Mouse (Mus musculus) neural tube, embryonic 13.5 days (tissue): Measurements from ENCODE around the gene Sox6. TPM values are rescaled to one million over a fixed set of nuclear protein-coding genes. Genes with fewer than 3 reads are reported as not detected.

Experiments used
- ATAC-seq: fragments of 200-750 bp; cut with Nextera tagmentation; 2 replicates; pipeline ENCODE4 v1.8.0; 2017; ENCODE audit warnings: low read depth, mild to moderate bottlenecking, moderate TSS enrichment, moderate library complexity
- H3K27ac ChIP-seq: fragments of 300-500 bp; sonication (generic); replicated peaks from 2 replicates; pipeline ENCODE4 v1.5.1; 2015; ENCODE audit warnings: moderate library complexity, mild to moderate bottlenecking, inconsistent platforms
- H3K27me3 ChIP-seq: fragments of 300-500 bp; sonication (generic); 2 replicates; pipeline ENCODE4 v1.6.1; 2015; ENCODE audit warnings: mild to moderate bottlenecking, inconsistent platforms
- H3K36me3 ChIP-seq: fragments of 300-500 bp; sonication (generic); 2 replicates; pipeline ENCODE4 v1.6.1; 2015; ENCODE audit warnings: mild to moderate bottlenecking, inconsistent platforms
- H3K4me1 ChIP-seq: fragments of 300-500 bp; sonication (generic); replicated peaks from 2 replicates; pipeline ENCODE4 v1.6.1; 2015; ENCODE audit warnings: inconsistent platforms
- H3K4me2 ChIP-seq: fragments of 300-500 bp; sonication (generic); 2 replicates; pipeline ENCODE4 v1.6.1; 2015; ENCODE audit warnings: inconsistent platforms, mild to moderate bottlenecking, moderate library complexity
- H3K4me3 ChIP-seq: fragments of 300-500 bp; sonication (generic); 2 replicates; pipeline ENCODE4 v1.5.1; 2015; ENCODE audit warnings: mild to moderate bottlenecking, inconsistent platforms
- H3K9ac ChIP-seq: fragments of 300-500 bp; sonication (generic); 2 replicates; pipeline ENCODE4 v1.6.1; 2015; ENCODE audit warnings: moderate library complexity, mild to moderate bottlenecking, inconsistent platforms
- H3K9me3 ChIP-seq: fragments of 300-500 bp; sonication (generic); 2 replicates; pipeline ENCODE4 v1.6.1; 2016; ENCODE audit warnings: inconsistent platforms
- WGBS: fragments of 180-500 bp; shearing (Covaris S2); methylation state at CpG from one replicate; pipeline ENCODE4 v1.1.7; 2015; 5-methylcytosine and 5-hydroxymethylcytosine counted together
- polyA plus RNA-seq: library from polyadenylated mRNA; unstranded; fragments of >200 nt; fragmentation: Nextera tagmentation; extraction: Ambion mirVana; gene quantifications from 2 replicates; pipeline ENCODE4 v1.2.1, GENCODE M21; 2015

Sox6 gene
- polyA plus RNA-seq, 1 experiment from 2014 or later = 46.1 TPM

GRCm38 (mm10) chr7:115872903-115873302 is 165.7 kb downstream of the Sox6 start:
- H3K27ac ChIP-seq = no peak overlapping the region
- no peaks in the 10 kb centered on the region for H3K27me3 ChIP-seq
- WGBS = 96% methylated on average over 2 of the region's 2 CpGs
- ATAC-seq = no peak
- no peaks in the 10 kb centered on the region for H3K9me3 ChIP-seq
- no peak overlapping the region for H3K4me2 ChIP-seq
- no peak overlapping the region for H3K4me3 ChIP-seq
- H3K36me3 ChIP-seq = no peaks in the 10 kb centered on the region
- H3K4me1 ChIP-seq = peaks cover 8% of the 10 kb centered on the region
- no peak overlapping the region for H3K9ac ChIP-seq

GRCm38 (mm10) chr7:115868504-115868903 is 170.1 kb downstream of the Sox6 start:
- WGBS = 70% methylated on average over 2 of the region's 2 CpGs
- Histone ChIP-seq H3K9ac (no peak overlapping the region), H3K27me3 (0 out of 2 replicates have a peak, but pooled peaks cover 4% of the 10 kb centered on the region), H3K27ac (no peak overlapping the region), H3K9me3 (no peaks in the 10 kb centered on the region), H3K4me2 (no peak overlapping the region), H3K36me3 (no peaks in the 10 kb centered on the region), H3K4me1 (peaks cover 35% of the 10 kb centered on the region), H3K4me3 (no peak overlapping the region)
- no peak for ATAC-seq

- Histone ChIP-seq H3K4me2 (0 out of 2 replicates have a peak overlapping the region, but pooled peaks have one; percentile 22), H3K36me3 (no peaks in the 10 kb centered on the region), H3K9me3 (no peaks in the 10 kb centered on the region), H3K9ac (no peak overlapping the region), H3K4me1 (peaks cover 35% of the 10 kb centered on the region), H3K27ac (no peak overlapping the region), H3K4me3 (no peak overlapping the region), H3K27me3 (0 out of 2 replicates have a peak, but pooled peaks cover 4% of the 10 kb centered on the region)
- WGBS = 20% methylated on average over 10 of the region's 10 CpGs
- ATAC-seq = no peak
Observed at GRCm38 (mm10) chr7:115867518-115868270, 170.9 kb downstream of the Sox6 start.

GRCm38 (mm10) chr7:115866698-115867500 is 171.7 kb downstream of the Sox6 start:
- Histone ChIP-seq H3K4me3 (no peak overlapping the region), H3K4me1 (peaks cover 35% of the 10 kb centered on the region), H3K9me3 (no peaks in the 10 kb centered on the region), H3K36me3 (no peaks in the 10 kb centered on the region), H3K4me2 (0 out of 2 replicates have a peak overlapping the region, but pooled peaks have one; percentile 22), H3K27me3 (0 out of 2 replicates have a peak, but pooled peaks cover 4% of the 10 kb centered on the region), H3K9ac (0 out of 2 replicates have a peak overlapping the region, but pooled peaks have one; percentile 22), H3K27ac (no peak overlapping the region)
- 13% methylated on average over 9 of the region's 9 CpGs for WGBS
- 0 out of 2 replicates have a peak, but pooled peaks have one; percentile 43 for ATAC-seq

- Histone ChIP-seq H3K27ac (no peak overlapping the region), H3K9me3 (no peaks in the 10 kb centered on the region), H3K36me3 (no peaks in the 10 kb centered on the region), H3K27me3 (0 out of 2 replicates have a peak, but pooled peaks cover 4% of the 10 kb centered on the region), H3K9ac (no peak overlapping the region), H3K4me1 (peaks cover 35% of the 10 kb centered on the region), H3K4me3 (no peak overlapping the region), H3K4me2 (no peak overlapping the region)
- 8% methylated on average over 9 of the region's 9 CpGs for WGBS
- 0 out of 2 replicates have a peak, but pooled peaks have one; percentile 15 for ATAC-seq
Observed at GRCm38 (mm10) chr7:115865979-115866697, 172.5 kb downstream of the Sox6 start.

- peaks cover 35% of the 10 kb centered on the region for H3K4me1 ChIP-seq
- H3K4me3 ChIP-seq = no peak overlapping the region
- no peak overlapping the region for H3K27ac ChIP-seq
- WGBS = 34% methylated on average over 6 of the region's 6 CpGs
- H3K9ac ChIP-seq = no peak overlapping the region
- H3K36me3 ChIP-seq = no peaks in the 10 kb centered on the region
- no peak for ATAC-seq
- no peaks in the 10 kb centered on the region for H3K9me3 ChIP-seq
- H3K27me3 ChIP-seq = 0 out of 2 replicates have a peak, but pooled peaks cover 4% of the 10 kb centered on the region
- H3K4me2 ChIP-seq = no peak overlapping the region
Observed at GRCm38 (mm10) chr7:115865231-115865630, 173.4 kb downstream of the Sox6 start.

GRCm38 (mm10) chr7:115864411-115864810 is 174.2 kb downstream of the Sox6 start:
- H3K27ac ChIP-seq = no peak overlapping the region
- H3K4me1 ChIP-seq = peaks cover 35% of the 10 kb centered on the region
- WGBS = 39% methylated on average over 2 of the region's 2 CpGs

GRCm38 (mm10) chr7:115859691-115860401 is 178.8 kb downstream of the Sox6 start:
- no peak for ATAC-seq
- no peak overlapping the region for H3K9ac ChIP-seq
- H3K36me3 ChIP-seq = no peaks in the 10 kb centered on the region
- no peak overlapping the region for H3K27ac ChIP-seq
- no peaks in the 10 kb centered on the region for H3K27me3 ChIP-seq
- no peak overlapping the region for H3K4me2 ChIP-seq
- no peak overlapping the region for H3K4me3 ChIP-seq
- no peaks in the 10 kb centered on the region for H3K9me3 ChIP-seq
- H3K4me1 ChIP-seq = no peaks in the 10 kb centered on the region
- 54% methylated on average over 9 of the region's 9 CpGs for WGBS

More at GRCm38 (mm10) chr7:115864411-115864810, 174.2 kb downstream of the Sox6 start:
- Histone ChIP-seq H3K36me3 (no peaks in the 10 kb centered on the region), H3K4me2 (no peak overlapping the region), H3K9ac (no peak overlapping the region), H3K27me3 (0 out of 2 replicates have a peak, but pooled peaks cover 4% of the 10 kb centered on the region), H3K4me3 (no peak overlapping the region), H3K9me3 (no peaks in the 10 kb centered on the region)
- no peak for ATAC-seq

GRCm38 (mm10) chr7:115851131-115851530 is 187.5 kb downstream of the Sox6 start:
- WGBS = 94% methylated on average over 4 of the region's 4 CpGs
- ATAC-seq = no peak
- Histone ChIP-seq H3K27ac (no peak overlapping the region), H3K9me3 (no peaks in the 10 kb centered on the region), H3K36me3 (no peaks in the 10 kb centered on the region), H3K27me3 (no peaks in the 10 kb centered on the region), H3K4me2 (no peak overlapping the region), H3K4me3 (no peak overlapping the region), H3K9ac (no peak overlapping the region), H3K4me1 (no peaks in the 10 kb centered on the region)

- Histone ChIP-seq H3K9me3 (no peaks in the 10 kb centered on the region), H3K27ac (no peak overlapping the region), H3K4me3 (no peak overlapping the region), H3K4me1 (no peaks in the 10 kb centered on the region), H3K36me3 (no peaks in the 10 kb centered on the region), H3K27me3 (no peaks in the 10 kb centered on the region), H3K9ac (no peak overlapping the region), H3K4me2 (no peak overlapping the region)
- no peak for ATAC-seq
- 85% methylated on average over 4 of the region's 4 CpGs for WGBS
Observed at GRCm38 (mm10) chr7:115845791-115846366, 192.7 kb downstream of the Sox6 start.

GRCm38 (mm10) chr7:115844910-115845309 is 193.7 kb downstream of the Sox6 start:
- Histone ChIP-seq H3K36me3 (no peaks in the 10 kb centered on the region), H3K4me3 (no peak overlapping the region), H3K9ac (no peak overlapping the region), H3K27ac (no peak overlapping the region), H3K4me1 (no peaks in the 10 kb centered on the region), H3K4me2 (no peak overlapping the region), H3K9me3 (no peaks in the 10 kb centered on the region), H3K27me3 (no peaks in the 10 kb centered on the region)
- WGBS = 90% methylated on average over 3 of the region's 3 CpGs
- no peak for ATAC-seq
